10 mouse cellular contexts compared by ENCODE assay signal in genomic region chr15:102583708-102584383, GRCm38 (mm10). TPM values are rescaled to one million over a fixed set of nuclear protein-coding genes. Genes with fewer than 3 reads are reported as not detected.
DNase-seq lines count a peak whose midpoint lies in the region; ATAC-seq lines count a peak whose summit lies in the region.
"Had no signal": no experiment of that assay in that cellular context is flagged by ENCODE, and none has a peak within 500 bp of the region (broad histone marks: within the 10 kb centered on the region; RNA-seq: fewer than 3 reads in every experiment).

No protein-coding gene starts in this region.

- peak; percentile 86 for ATAC-seq in forebrain, embryonic 15.5 days (replicated peaks)

- WGBS in forebrain, embryonic 15.5 days: 8% methylated on average over 8 of the region's 8 CpGs
- WGBS in heart, embryonic 10.5 days: 76% methylated on average over 8 of the region's 8 CpGs

- H3K27ac ChIP-seq in forebrain, embryonic 15.5 days (replicated peaks): peak overlapping the region; percentile 98
- H3K27ac ChIP-seq in heart, embryonic 10.5 days: no peak overlapping the region

- no peaks in the 10 kb centered on the region for H3K27me3 ChIP-seq in forebrain, embryonic 15.5 days
- H3K27me3 ChIP-seq in heart, embryonic 10.5 days (ENCODE audit: insufficient read depth, poor library complexity, severe bottlenecking): no peaks in the 10 kb centered on the region

- peak; percentile 75 for DNase-seq in cerebellum, adult 9-11 months
- DNase-seq in left cerebral cortex, adult 18-20 months (ENCODE audit: low spot score in 2 of 2): peak; percentile 17 to 37
- peak; percentile 47 for DNase-seq in right cerebral cortex, adult 18-20 months
- DNase-seq in heart, embryonic 10.5 days (ENCODE audit: low spot score): no peak
- no peak for DNase-seq in natural killer cell, adult 2 months (ENCODE audit: low spot score in 2 of 2)
- no peak for DNase-seq in urinary bladder, postnatal 25 days (ENCODE audit: low spot score)

- peak overlapping the region; percentile 16; the same call in 1 of the 2 replicates for H3K9ac ChIP-seq in forebrain, embryonic 15.5 days (replicated peaks)

- peaks cover 35% of the 10 kb centered on the region for H3K4me1 ChIP-seq in forebrain, embryonic 15.5 days
- no peaks in the 10 kb centered on the region for H3K4me1 ChIP-seq in heart, embryonic 10.5 days

- no peaks in the 10 kb centered on the region for H3K36me3 ChIP-seq in forebrain, embryonic 15.5 days
- H3K36me3 ChIP-seq in heart, embryonic 10.5 days: peaks cover 3% of the 10 kb centered on the region; the same call in 1 of the 2 replicates

- H3K4me3 ChIP-seq in forebrain, embryonic 15.5 days: peak overlapping the region; percentile 4; the same call in 1 of the 2 replicates
- no peak overlapping the region for H3K4me3 ChIP-seq in heart, embryonic 10.5 days
- H3K4me3 ChIP-seq: erythroblast, embryonic 14.5 days had no signal

- H3K4me2 ChIP-seq in forebrain, embryonic 15.5 days (replicated peaks): peak overlapping the region; percentile 4; the same call in 1 of the 2 replicates

- H3K9me3 ChIP-seq in forebrain, embryonic 15.5 days: no peaks in the 10 kb centered on the region
- no peaks in the 10 kb centered on the region for H3K9me3 ChIP-seq in heart, embryonic 10.5 days

RNA-seq across cellular contexts. Expression of gene Gm28047, which starts 41.0 kb away (rescaled TPM):
- polyA plus RNA-seq in forebrain, embryonic 15.5 days (2015; fragmentation: Nextera tagmentation; extraction: Ambion mirVana): not detected in 2 replicates
- total RNA-seq in left cerebral cortex, adult 18-20 months (2021): not detected
- polyA plus RNA-seq in heart, embryonic 10.5 days (2016; fragmentation: Nextera tagmentation; extraction: Ambion mirVana): 0.42 TPM in 1 of 2 replicates, not detected in the other
- polyA plus RNA-seq: liver, embryonic 16.5 days; stomach, embryonic 14.5 days had no signal

RNA-seq across cellular contexts. Expression of gene Atf7, which starts 41.4 kb away (rescaled TPM):
- 24.6 and 25.1 TPM in 2 replicates for polyA plus RNA-seq in forebrain, embryonic 15.5 days (2015; fragmentation: Nextera tagmentation; extraction: Ambion mirVana)
- total RNA-seq in left cerebral cortex, adult 18-20 months (2021): 10 to 100 TPM; 33.9 to 36.3 TPM
- polyA plus RNA-seq in heart, embryonic 10.5 days (2016; fragmentation: Nextera tagmentation; extraction: Ambion mirVana): 24.3 and 26.6 TPM in 2 replicates

RNA-seq across cellular contexts. Expression of gene Npff, which starts 59.1 kb away (rescaled TPM):
- 2.4 and 2.5 TPM in 2 replicates for polyA plus RNA-seq in forebrain, embryonic 15.5 days (2015; fragmentation: Nextera tagmentation; extraction: Ambion mirVana)
- 1 to 10 TPM; 2.3 to 3.8 TPM for total RNA-seq in left cerebral cortex, adult 18-20 months (2021)
- polyA plus RNA-seq in heart, embryonic 10.5 days (2016; fragmentation: Nextera tagmentation; extraction: Ambion mirVana): 0.88 and 0.99 TPM in 2 replicates

Comparison
In these comparisons a context has a peak if more than half of its experiments do, and no peak if none do; other contexts are left out.
1. DNase-seq: peak in cerebellum, adult 9-11 months (single experiment), left cerebral cortex, adult 18-20 months (2 of 2) and right cerebral cortex, adult 18-20 months (single experiment); none in heart, embryonic 10.5 days (single experiment), natural killer cell, adult 2 months (0 of 2) and urinary bladder, postnatal 25 days (single experiment).